ENCODE assay signal across 8 mouse cellular contexts in the genomic region with DNA sequence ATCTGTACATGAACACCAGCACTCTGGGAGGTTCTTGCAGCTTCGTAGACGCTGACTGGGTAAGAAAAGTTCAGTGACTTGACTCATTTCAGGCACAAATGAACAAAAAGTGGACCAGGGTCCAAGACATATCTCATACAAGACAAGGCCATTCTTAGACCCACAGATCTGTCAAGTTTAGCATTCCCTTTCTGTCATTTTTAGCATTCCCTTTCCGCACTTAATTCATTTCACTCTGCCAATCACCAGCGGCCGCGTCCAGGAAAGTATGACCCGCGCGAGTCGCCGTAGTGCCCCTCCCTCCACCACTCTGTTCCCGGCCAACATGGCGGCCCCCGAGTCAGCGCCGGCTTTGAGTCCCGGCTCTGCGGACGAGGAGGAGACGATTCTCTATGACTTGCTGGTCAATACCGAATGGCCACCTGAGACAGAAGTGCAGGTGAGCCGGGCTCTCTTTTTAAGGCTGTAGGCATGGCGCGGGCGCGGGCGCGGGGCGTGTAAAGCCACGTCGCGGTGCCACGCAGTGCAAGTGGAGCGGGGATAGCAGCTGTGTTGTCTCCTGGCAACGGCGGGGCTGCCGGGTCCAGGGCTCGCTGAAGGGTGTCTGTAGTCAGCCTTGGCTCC. TPM values are rescaled to one million over a fixed set of nuclear protein-coding genes. Genes with fewer than 3 reads are reported as not detected.
DNase-seq lines count a peak whose midpoint lies in the region; ATAC-seq and TF ChIP-seq lines count a peak whose summit lies in the region.

Nbas (plus strand) TSS at position 308 of the 624 bp plus-strand sequence.

- DNase-seq in ZHBTc4 (ENCODE audit: low read depth, low spot score): peak; percentile 85
- DNase-seq in gastrocnemius, postnatal 10 days: peak; percentile 87
- DNase-seq in induced T-regulatory cell, adult 2 months (ENCODE audit: low read depth): peak; percentile 77
- peak; percentile 33 to 84 for DNase-seq in left cerebral cortex, adult 9 months (ENCODE audit: low spot score in 2 of 2)
- DNase-seq in right cerebral cortex, postnatal 14 days: peak; percentile 88
- peak; percentile 78 to 86 for DNase-seq in urinary bladder, postnatal 36 days (ENCODE audit: low spot score in 2 of 2)

- TF ChIP-seq CTCF in cortical plate, adult 2 months (IDR thresholded peaks at IDR 0.05; ENCODE audit: extremely low read depth, insufficient read depth, low read length): no peak

- 0 out of 2 replicates have a peak, but pooled peaks have one; percentile 41 for TF ChIP-seq POLR2A in cortical plate, adult 2 months (IDR thresholded peaks at IDR 0.05; ENCODE audit: extremely low read depth, insufficient read depth, low read length)

- peak; percentile 95 for ATAC-seq in megakaryocyte progenitor cell, adult 5-6 weeks (replicated peaks; ENCODE audit: poor library complexity)

- 0 out of 2 replicates have a peak within 1 kb of the TSS, but pooled peaks have one; percentile 36 for H3K27ac ChIP-seq in cortical plate, adult 2 months (ENCODE audit: insufficient read depth, low read length)

- peaks cover 3% of the 10 kb centered on the region; the same call in 1 of the 2 replicates for H3K4me1 ChIP-seq in cortical plate, adult 2 months (ENCODE audit: control insufficient read depth, insufficient read depth, low read length)

- H3K4me3 ChIP-seq in cortical plate, adult 2 months (ENCODE audit: insufficient read depth, low read length): peak within 1 kb of the TSS; percentile 94

RNA-seq across cellular contexts. Expression of gene Nbas, which starts in this region (rescaled TPM):
- polyA plus RNA-seq in cortical plate, adult 2 months (2012; rRNA removed): 24.7 and 25.7 TPM in 2 replicates
- total RNA-seq in gastrocnemius, postnatal 10 days (2021): 10 to 100 TPM; 16.0 to 17.7 TPM
- total RNA-seq in megakaryocyte progenitor cell, adult 5-6 weeks (2015): 16.4 and 21.2 TPM in 2 replicates
- 19.8 and 22.5 TPM in 2 replicates for total RNA-seq in megakaryocyte progenitor cell, adult 5-6 weeks (2017)

Comparison
In these comparisons a context has a peak if more than half of its experiments do, and no peak if none do; other contexts are left out.
1. Peak in every context shown above with its lines: DNase-seq, ATAC-seq, H3K4me3 ChIP-seq and H3K27ac ChIP-seq.